Mouse (Mus musculus): ENCODE data around the gene Sumf1. TPM values are rescaled to one million over a fixed set of nuclear protein-coding genes. Genes with fewer than 3 reads are reported as not detected.

Gene Sumf1
- total RNA-seq, 1 experiment from 2014 or later: 52.9 TPM

Other genes with a start within 250 kb of the Sumf1 start
- 0.85 to 5.4 TPM (median 4.1 TPM) in 3 replicates for gene Setmar, start 120.5 kb downstream of the Sumf1 start, total RNA-seq (2017)
- 89.4 to 121 TPM (median 102 TPM) in 3 replicates for gene Itpr1, start 27.5 kb upstream of the Sumf1 start, total RNA-seq (2017)